Mouse (Mus musculus) naive thymus-derived CD4-positive, alpha-beta T cell, adult 2 months (primary cell): ENCODE measurements around the gene Lmtk3.

Experiments used
- DNase-seq: peaks from one replicate; pipeline ENCODE4 v3.0.0-alpha.2; 2011; ENCODE audit warnings: low read depth

Lmtk3 gene

GRCm38 (mm10) chr7:45784524-45785372 lies 1.2 kb downstream of the Lmtk3 start, which contains the start of gene Sult2b1:
Sult2b1 (minus strand) TSS chr7:45784669.
- peak; percentile 36 for DNase-seq

- peak; percentile 28 for DNase-seq
These were observed 2.0 kb downstream of the Lmtk3 start for GRCm38 (mm10) chr7:45785388-45786135.

- peak; percentile 37 for DNase-seq
These were observed 2.6 kb downstream of the Lmtk3 start for GRCm38 (mm10) chr7:45786136-45786578.

- DNase-seq, result no peak
These were observed 3.3 kb downstream of the Lmtk3 start for GRCm38 (mm10) chr7:45786661-45787413.

GRCm38 (mm10) chr7:45787642-45788041 lies 4.1 kb downstream of the Lmtk3 start:
- no peak for DNase-seq

- no peak for DNase-seq
These were observed 7.2 kb downstream of the Lmtk3 start for GRCm38 (mm10) chr7:45790721-45791120.

GRCm38 (mm10) chr7:45791756-45792490 lies 8.4 kb downstream of the Lmtk3 start:
- no peak for DNase-seq

- DNase-seq, result no peak
These were observed 9.7 kb downstream of the Lmtk3 start for GRCm38 (mm10) chr7:45793240-45793639.

GRCm38 (mm10) chr7:45793969-45794585 lies 10.5 kb downstream of the Lmtk3 start:
- DNase-seq, result no peak

- DNase-seq, result no peak
These were observed 11.4 kb downstream of the Lmtk3 start for GRCm38 (mm10) chr7:45794971-45795370.

- no peak for DNase-seq
These were observed 13.4 kb downstream of the Lmtk3 start for GRCm38 (mm10) chr7:45796950-45797349.

- peak; percentile 37 for DNase-seq
These were observed 14.3 kb downstream of the Lmtk3 start for GRCm38 (mm10) chr7:45797661-45798510.

GRCm38 (mm10) chr7:45798511-45798836 lies 14.9 kb downstream of the Lmtk3 start:
- peak; percentile 67 for DNase-seq

GRCm38 (mm10) chr7:45798931-45799330 lies 15.4 kb downstream of the Lmtk3 start:
- peak; percentile 70 for DNase-seq

- DNase-seq, result peak; percentile 20
These were observed 16.5 kb downstream of the Lmtk3 start for GRCm38 (mm10) chr7:45800001-45800400.

GRCm38 (mm10) chr7:45800546-45801204 lies 17.1 kb downstream of the Lmtk3 start:
- peak; percentile 81 for DNase-seq

- DNase-seq, result peak; percentile 96
These were observed 17.8 kb downstream of the Lmtk3 start for GRCm38 (mm10) chr7:45801348-45801747.

GRCm38 (mm10) chr7:45802551-45802950 lies 19.0 kb downstream of the Lmtk3 start:
- DNase-seq, result no peak

- DNase-seq, result no peak
These were observed 22.4 kb downstream of the Lmtk3 start for GRCm38 (mm10) chr7:45805941-45806340.

- DNase-seq, result no peak
These were observed 24.9 kb downstream of the Lmtk3 start for GRCm38 (mm10) chr7:45808471-45808870.
